Mouse (Mus musculus) activated CD4-positive, CD25-positive, alpha-beta regulatory T cell, adult 9 weeks (primary cell): ENCODE results near the gene Olfr1066. TPM values are rescaled to one million over a fixed set of nuclear protein-coding genes. Genes with fewer than 3 reads are reported as not detected.

Source experiments
- polyA plus RNA-seq: library from polyadenylated mRNA; unstranded; fragments of 100-300 nt; shearing (Covaris generic); gene quantifications from one replicate; pipeline ENCODE4 v1.2.1, GENCODE M21; 2017

Gene Olfr1066
- polyA plus RNA-seq: not detected

DNA sequence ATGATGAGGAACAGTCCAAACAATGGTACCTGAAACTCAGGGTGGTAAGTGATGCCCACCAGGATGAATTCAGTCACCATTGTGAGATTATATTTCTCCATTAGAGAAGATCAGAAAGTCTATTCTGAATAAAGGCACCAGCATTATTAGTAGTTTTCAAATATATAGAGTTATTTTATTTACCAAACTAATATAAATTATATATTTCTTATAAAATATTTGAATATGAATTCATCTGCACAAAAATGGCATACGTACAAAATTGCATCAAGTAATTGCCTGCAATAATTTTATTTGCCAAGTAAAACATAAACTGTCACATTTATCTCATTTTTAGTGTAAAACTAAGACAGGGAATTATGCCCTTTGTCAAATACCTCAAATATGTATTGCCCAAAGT lies at the start of gene Olfr1066:
Gene Olfr1066, minus strand, starts transcription at position 101 of the 400 bp plus-strand sequence.

DNA sequence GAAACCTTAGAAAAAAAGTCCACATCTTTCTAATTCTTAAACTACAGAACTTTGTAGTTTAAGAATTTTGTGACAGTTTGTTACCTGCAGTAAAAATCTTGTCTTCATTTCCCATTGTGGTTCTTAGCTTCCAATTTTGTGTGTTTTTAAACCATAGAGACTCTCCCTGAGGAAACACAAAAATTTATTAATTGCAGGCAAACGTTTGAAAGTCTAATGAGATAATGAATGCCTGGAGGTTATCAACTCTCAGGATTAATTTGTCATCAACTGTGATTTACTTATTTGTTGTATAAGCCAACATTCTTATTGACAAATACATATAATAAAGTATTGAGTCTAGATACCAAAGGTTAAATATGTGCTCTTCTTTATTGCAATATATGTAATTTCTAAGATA lies 31.2 kb upstream of the Olfr1066 start, which contains the start of gene Olfr228:
Gene Olfr228, minus strand, starts transcription at position 101 of the 400 bp plus-strand sequence.

DNA sequence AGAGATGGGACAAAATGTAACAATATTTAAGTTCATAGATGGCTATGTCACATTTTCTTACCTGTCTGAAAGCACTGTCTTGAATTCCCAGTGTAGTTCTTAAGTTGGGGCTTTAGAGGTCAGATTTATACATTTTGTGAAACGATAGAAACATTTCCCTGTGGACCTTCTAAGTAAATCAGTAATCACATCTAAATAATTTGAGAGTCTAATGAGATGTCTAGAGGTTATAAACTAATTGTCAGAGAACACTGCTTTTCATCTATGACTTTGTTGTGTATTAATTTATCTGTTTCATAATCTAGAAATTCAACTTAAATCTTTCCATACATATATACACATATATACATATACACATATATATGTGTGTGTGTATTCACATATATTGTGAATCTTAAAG lies 5.6 kb downstream of the Olfr1066 start, which contains the start of gene Olfr1065:
Gene Olfr1065, minus strand, starts transcription at position 101 of the 400 bp plus-strand sequence.

DNA sequence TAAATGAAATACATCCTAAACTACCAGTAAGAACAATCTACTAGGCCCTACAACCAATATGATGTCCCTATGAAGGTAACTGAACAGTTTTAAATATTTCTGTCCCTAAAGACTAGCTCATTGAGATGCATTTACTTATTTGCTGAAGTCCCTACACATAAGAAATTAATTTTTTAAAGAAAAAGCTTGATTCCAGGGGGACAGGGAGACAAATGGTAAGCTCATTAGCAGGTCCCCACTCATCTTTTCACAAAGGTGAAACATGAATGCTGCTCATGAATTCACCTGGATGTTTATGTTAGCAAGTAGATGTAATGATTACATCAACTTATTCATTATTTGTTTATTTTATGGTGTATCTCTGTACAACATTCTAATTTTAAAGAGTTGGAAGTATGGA lies 29.4 kb downstream of the Olfr1066 start, which contains the start of gene Olfr1062:
Gene Olfr1062, minus strand, starts transcription at position 101 of the 400 bp plus-strand sequence.

DNA sequence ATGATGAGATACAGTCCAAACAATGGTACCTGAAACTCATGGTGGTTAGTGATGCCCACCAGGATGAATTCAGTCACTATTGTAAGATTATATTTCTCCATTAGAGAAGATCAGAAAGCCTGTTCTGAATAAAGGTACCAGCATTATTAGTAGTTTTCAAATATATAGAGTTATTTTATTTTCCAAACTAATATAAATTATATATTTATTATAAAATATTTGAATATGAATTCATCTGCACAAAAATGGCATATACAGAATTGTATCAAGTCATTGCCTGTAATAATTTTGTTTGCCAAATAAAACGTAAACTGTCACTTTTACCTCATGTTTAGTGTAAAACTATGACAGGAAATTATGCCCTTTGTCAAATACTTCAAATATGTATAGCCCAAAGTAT lies 42.1 kb downstream of the Olfr1066 start, which contains the start of gene Olfr1061:
Gene Olfr1061, minus strand, starts transcription at position 101 of the 400 bp plus-strand sequence.

Other genes with a start within 250 kb of the Olfr1066 start
- gene Olfr1046, start 237.0 kb downstream of the Olfr1066 start, polyA plus RNA-seq: not detected
- gene Olfr1047, start 224.9 kb downstream of the Olfr1066 start, polyA plus RNA-seq: not detected
- gene Olfr1048, start 216.0 kb downstream of the Olfr1066 start, polyA plus RNA-seq: not detected
- not detected for gene Olfr1049, start 197.9 kb downstream of the Olfr1066 start, polyA plus RNA-seq
- gene Olfr1051, start 177.2 kb downstream of the Olfr1066 start, polyA plus RNA-seq: not detected
- not detected for gene Olfr1052, start 163.8 kb downstream of the Olfr1066 start, polyA plus RNA-seq
- not detected for gene Olfr1053, start 141.0 kb downstream of the Olfr1066 start, polyA plus RNA-seq
- not detected for gene Olfr1054, start 120.8 kb downstream of the Olfr1066 start, polyA plus RNA-seq
- gene Olfr1055, start 106.0 kb downstream of the Olfr1066 start, polyA plus RNA-seq: not detected
- gene Olfr1056, start 93.8 kb downstream of the Olfr1066 start, polyA plus RNA-seq: not detected
- gene Olfr1057, start 77.9 kb downstream of the Olfr1066 start, polyA plus RNA-seq: not detected
- not detected for gene Olfr1058, start 67.7 kb downstream of the Olfr1066 start, polyA plus RNA-seq
- gene Olfr1061, start 42.2 kb downstream of the Olfr1066 start, polyA plus RNA-seq: not detected
- gene Olfr1062, start 29.5 kb downstream of the Olfr1066 start, polyA plus RNA-seq: not detected
- not detected for gene Olfr1065, start 5.7 kb downstream of the Olfr1066 start, polyA plus RNA-seq
- gene Olfr228, start 31.1 kb upstream of the Olfr1066 start, polyA plus RNA-seq: not detected
- not detected for gene Olfr1076, start 52.2 kb upstream of the Olfr1066 start, polyA plus RNA-seq
- not detected for gene Olfr1079, start 86.2 kb upstream of the Olfr1066 start, polyA plus RNA-seq
- gene Olfr1080, start 102.0 kb upstream of the Olfr1066 start, polyA plus RNA-seq: not detected
- gene Olfr1082, start 142.7 kb upstream of the Olfr1066 start, polyA plus RNA-seq: not detected
- not detected for gene Olfr1084, start 183.5 kb upstream of the Olfr1066 start, polyA plus RNA-seq
- not detected for gene Olfr1085, start 205.8 kb upstream of the Olfr1066 start, polyA plus RNA-seq
- gene Olfr1086, start 223.8 kb upstream of the Olfr1066 start, polyA plus RNA-seq: not detected
- gene Olfr1087, start 242.1 kb upstream of the Olfr1066 start, polyA plus RNA-seq: not detected